Mouse (Mus musculus) G1E (cell line): ENCODE results near the gene Ccdc88c.

Experiments
- CTCF ChIP-seq: IDR thresholded peaks from 2 replicates; pipeline ENCODE4 v1.5.1; 2012; ENCODE audit warnings: low read depth, low read length, inconsistent platforms, mixed read lengths
- GATA1 ChIP-seq: IDR thresholded peaks from 2 replicates; pipeline ENCODE4 v1.6.1; 2012; ENCODE audit warnings: borderline replicate concordance, low read length, inconsistent platforms, mixed read lengths
- POLR2AphosphoS5 ChIP-seq: IDR thresholded peaks from 2 replicates; pipeline ENCODE4 v1.6.1; 2012; ENCODE audit warnings: low read depth, low read length, inconsistent platforms; ENCODE audit not compliant: insufficient replicate concordance

- TF ChIP-seq CTCF (no peak), GATA1 (no peak), POLR2AphosphoS5 (no peak)
Measured at GRCm38 (mm10) chr12:100982217-100982616, 46.6 kb downstream of the Ccdc88c start.
